Mouse (Mus musculus) liver, embryonic 11.5 days (tissue): ENCODE data around the gene Wfdc9. TPM values are rescaled to one million over a fixed set of nuclear protein-coding genes. Genes with fewer than 3 reads are reported as not detected.

Experiments
- ATAC-seq: fragments of 200-750 bp; cut with Nextera tagmentation; replicated peaks from 2 replicates; pipeline ENCODE4 v1.8.0; 2017; ENCODE audit warnings: moderate number of reproducible peaks, mild to moderate bottlenecking, moderate TSS enrichment, moderate library complexity; ENCODE audit not compliant: low FRiP score
- DNase-seq: peaks from one replicate; pipeline ENCODE4 v3.0.0-alpha.2; 2017; ENCODE audit warnings: low spot score
- H3K27ac ChIP-seq: fragments of 300-500 bp; sonication (generic); 2 replicates; pipeline ENCODE4 v1.5.1; 2014; ENCODE audit warnings: mild to moderate bottlenecking, low read depth, low read length, control low read depth
- H3K27me3 ChIP-seq: fragments of 300-500 bp; sonication (generic); replicated peaks from 2 replicates; pipeline ENCODE4 v1.6.1; 2014; ENCODE audit warnings: low read length, mixed read lengths; ENCODE audit not compliant: control insufficient read depth, insufficient read depth
- H3K36me3 ChIP-seq: fragments of 300-500 bp; sonication (generic); 2 replicates; pipeline ENCODE4 v1.6.1; 2014; ENCODE audit warnings: mild to moderate bottlenecking, low read length, moderate library complexity, mixed read lengths; ENCODE audit not compliant: control insufficient read depth, insufficient read depth
- H3K4me1 ChIP-seq: fragments of 300-500 bp; sonication (generic); replicated peaks from 2 replicates; pipeline ENCODE4 v1.6.1; 2014; ENCODE audit warnings: low read length, mixed read lengths; ENCODE audit not compliant: control insufficient read depth, insufficient read depth
- H3K4me2 ChIP-seq: fragments of 300-500 bp; sonication (generic); 2 replicates; pipeline ENCODE4 v1.6.1; 2014; ENCODE audit warnings: mild to moderate bottlenecking, control low read depth, moderate library complexity
- H3K4me3 ChIP-seq: fragments of 300-500 bp; sonication (generic); 2 replicates; pipeline ENCODE4 v1.5.1; 2014; ENCODE audit warnings: low read depth, low read length, control low read depth
- H3K9ac ChIP-seq: fragments of 300-500 bp; sonication (generic); 2 replicates; pipeline ENCODE4 v1.6.1; 2014; ENCODE audit warnings: low read depth, low read length, control low read depth
- H3K9me3 ChIP-seq: fragments of 300-500 bp; sonication (generic); 2 replicates; pipeline ENCODE4 v1.6.1; 2016; ENCODE audit warnings: low read length, inconsistent platforms, mixed read lengths; ENCODE audit not compliant: control insufficient read depth
- WGBS: fragments of 180-500 bp; shearing (Covaris S2); extraction: QIAGEN DNeasy Blood & Tissue Kit; methylation state at CpG from one replicate; pipeline ENCODE4 v1.1.7; 2014; 5-methylcytosine and 5-hydroxymethylcytosine counted together
- polyA plus RNA-seq: library from polyadenylated mRNA; unstranded; fragments of >200 nt; fragmentation: Nextera tagmentation; extraction: Ambion mirVana; gene quantifications from 2 replicates; pipeline ENCODE4 v1.2.1, GENCODE M21; 2014

Wfdc9 gene
- not detected in 2 replicates for polyA plus RNA-seq

DNA sequence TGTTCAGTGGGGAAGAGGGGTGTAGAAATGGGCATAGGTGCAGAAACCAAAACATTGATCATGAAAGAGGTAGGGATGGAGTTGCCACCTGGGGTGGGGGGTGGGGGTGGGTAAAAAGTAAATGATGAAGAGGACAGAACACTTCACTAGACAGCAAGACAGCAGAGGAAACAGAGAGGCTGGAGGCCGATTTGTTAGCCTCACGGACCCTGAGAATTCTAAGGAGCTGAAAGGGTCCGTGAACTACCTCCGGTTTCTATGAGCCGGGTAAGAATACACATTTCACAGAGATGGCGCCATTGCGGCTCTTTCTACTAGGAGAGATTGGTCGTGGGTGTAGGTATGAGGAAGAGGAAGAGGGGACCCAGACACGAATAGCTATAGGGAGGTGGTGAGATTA is at the start of gene Wfdc9:
Gene Wfdc9 (minus strand): TSS at position 101 of the 400 bp plus-strand sequence.
- no peak within 1 kb of the TSS for H3K4me3 ChIP-seq
- no peak within 1 kb of the TSS for H3K9ac ChIP-seq
- 72% methylated on average over 9 of the region's 9 CpGs for WGBS
- H3K4me1 ChIP-seq, result no peaks in the 10 kb centered on the region
- ATAC-seq, result no peak
- H3K9me3 ChIP-seq, result no peaks in the 10 kb centered on the region
- no peaks in the 10 kb centered on the region for H3K36me3 ChIP-seq
- H3K27me3 ChIP-seq, result no peaks in the 10 kb centered on the region
- no peak within 1 kb of the TSS for H3K27ac ChIP-seq
- DNase-seq, result no peak
- no peak within 1 kb of the TSS for H3K4me2 ChIP-seq

GRCm38 (mm10) chr2:164705991-164706390 is 49.6 kb upstream of the Wfdc9 start:
- no peaks in the 10 kb centered on the region for H3K4me1 ChIP-seq
- H3K27ac ChIP-seq, result no peak overlapping the region
- H3K9me3 ChIP-seq, result peaks cover 2% of the 10 kb centered on the region; the same call in 1 of the 2 replicates
- ATAC-seq (no peak), DNase-seq (no peak)
- no peak overlapping the region for H3K4me2 ChIP-seq
- WGBS, result 90% methylated on average over 14 of the region's 14 CpGs
- no peak overlapping the region for H3K9ac ChIP-seq
- H3K36me3 ChIP-seq, result no peaks in the 10 kb centered on the region
- H3K27me3 ChIP-seq, result no peaks in the 10 kb centered on the region
- H3K4me3 ChIP-seq, result no peak overlapping the region

DNA sequence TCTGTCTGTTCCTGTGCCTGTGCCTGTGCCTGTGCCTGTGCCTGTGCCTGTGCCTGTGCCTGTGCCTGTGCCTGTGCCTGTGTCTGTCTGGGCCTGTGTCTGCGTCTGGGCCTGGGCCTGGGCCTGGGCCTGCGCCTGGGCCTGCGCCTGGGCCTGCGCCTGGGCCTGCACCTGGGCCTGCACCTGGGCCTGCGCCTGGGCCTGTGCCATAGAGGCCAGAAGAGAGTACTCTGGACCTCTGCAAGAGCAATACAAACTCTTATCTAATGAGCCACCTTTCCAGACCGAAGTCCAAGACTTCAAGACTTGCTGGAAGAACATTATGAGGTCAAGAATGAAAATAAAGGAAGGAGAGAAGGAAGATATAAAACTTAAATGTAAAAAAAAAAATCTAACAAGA is 48.9 kb upstream of the Wfdc9 start:
- no peak overlapping the region for H3K4me3 ChIP-seq
- no peak overlapping the region for H3K27ac ChIP-seq
- H3K4me1 ChIP-seq, result no peaks in the 10 kb centered on the region
- no peak for ATAC-seq
- H3K9ac ChIP-seq, result no peak overlapping the region
- WGBS, result 84% methylated on average over 6 of the region's 6 CpGs
- no peaks in the 10 kb centered on the region for H3K27me3 ChIP-seq
- no peak for DNase-seq
- H3K9me3 ChIP-seq, result peaks cover 2% of the 10 kb centered on the region; the same call in 1 of the 2 replicates
- no peak overlapping the region for H3K4me2 ChIP-seq
- no peaks in the 10 kb centered on the region for H3K36me3 ChIP-seq

- Histone ChIP-seq H3K27ac (no peak overlapping the region), H3K9me3 (peaks cover 2% of the 10 kb centered on the region; the same call in 1 of the 2 replicates), H3K4me1 (no peaks in the 10 kb centered on the region), H3K4me2 (no peak overlapping the region), H3K9ac (no peak overlapping the region), H3K27me3 (no peaks in the 10 kb centered on the region), H3K36me3 (no peaks in the 10 kb centered on the region), H3K4me3 (no peak overlapping the region)
- ATAC-seq (no peak), DNase-seq (no peak)
- 72% methylated on average over 5 of the region's 5 CpGs for WGBS
These were observed 47.9 kb upstream of the Wfdc9 start for GRCm38 (mm10) chr2:164704235-164704634.

DNA sequence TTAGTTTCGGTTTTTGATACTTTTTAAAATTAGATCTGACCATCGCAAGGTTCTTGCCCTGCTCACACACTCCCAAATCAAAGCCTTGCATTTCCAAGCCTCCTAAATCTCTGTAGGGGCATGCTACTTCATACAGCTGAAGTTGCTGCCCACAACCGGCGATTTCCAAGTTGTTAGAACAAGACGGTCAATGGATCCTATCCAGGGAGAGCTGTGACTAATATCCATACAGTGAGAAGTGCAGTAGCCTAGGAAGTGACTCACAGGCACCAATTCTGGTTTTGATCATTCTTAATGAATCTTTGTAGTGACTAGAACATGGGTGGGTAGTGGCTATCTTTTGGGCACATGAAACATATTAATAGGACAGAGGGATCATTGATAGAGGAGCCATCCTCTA is 45.4 kb upstream of the Wfdc9 start:
- H3K9ac ChIP-seq, result no peak overlapping the region
- DNase-seq, result no peak
- 81% methylated on average over 5 of the region's 5 CpGs for WGBS

GRCm38 (mm10) chr2:164700959-164701358 is 44.6 kb upstream of the Wfdc9 start:
- H3K9ac ChIP-seq, result no peak overlapping the region
- ATAC-seq (no peak), DNase-seq (no peak)
- H3K4me3 ChIP-seq, result no peak overlapping the region
- H3K4me1 ChIP-seq, result no peaks in the 10 kb centered on the region
- WGBS, result 67% methylated on average over 5 of the region's 5 CpGs
- no peaks in the 10 kb centered on the region for H3K27me3 ChIP-seq
- H3K36me3 ChIP-seq, result no peaks in the 10 kb centered on the region
- H3K4me2 ChIP-seq, result no peak overlapping the region
- no peak overlapping the region for H3K27ac ChIP-seq
- H3K9me3 ChIP-seq, result peaks cover 2% of the 10 kb centered on the region; the same call in 1 of the 2 replicates

More for the DNA sequence above, 45.4 kb upstream of the Wfdc9 start:
- Histone ChIP-seq H3K27ac (no peak overlapping the region), H3K27me3 (no peaks in the 10 kb centered on the region), H3K9me3 (peaks cover 2% of the 10 kb centered on the region; the same call in 1 of the 2 replicates), H3K36me3 (no peaks in the 10 kb centered on the region), H3K4me2 (no peak overlapping the region), H3K4me3 (no peak overlapping the region), H3K4me1 (no peaks in the 10 kb centered on the region)
- ATAC-seq, result no peak

- ATAC-seq (no peak), DNase-seq (no peak)
- H3K4me2 ChIP-seq, result no peak within 1 kb of the TSS
- no peak within 1 kb of the TSS for H3K4me3 ChIP-seq
- no peaks in the 10 kb centered on the region for H3K9me3 ChIP-seq
- WGBS, result 68% methylated on average over 4 of the region's 4 CpGs
- no peak within 1 kb of the TSS for H3K9ac ChIP-seq
- no peaks in the 10 kb centered on the region for H3K4me1 ChIP-seq
- no peaks in the 10 kb centered on the region for H3K27me3 ChIP-seq
- H3K36me3 ChIP-seq, result no peaks in the 10 kb centered on the region
- H3K27ac ChIP-seq, result no peak within 1 kb of the TSS
These were observed 41.8 kb upstream of the Wfdc9 start, which contains the start of gene Spint4 for GRCm38 (mm10) chr2:164698201-164698600. Gene Spint4 (plus strand): TSS chr2:164698501.

DNA sequence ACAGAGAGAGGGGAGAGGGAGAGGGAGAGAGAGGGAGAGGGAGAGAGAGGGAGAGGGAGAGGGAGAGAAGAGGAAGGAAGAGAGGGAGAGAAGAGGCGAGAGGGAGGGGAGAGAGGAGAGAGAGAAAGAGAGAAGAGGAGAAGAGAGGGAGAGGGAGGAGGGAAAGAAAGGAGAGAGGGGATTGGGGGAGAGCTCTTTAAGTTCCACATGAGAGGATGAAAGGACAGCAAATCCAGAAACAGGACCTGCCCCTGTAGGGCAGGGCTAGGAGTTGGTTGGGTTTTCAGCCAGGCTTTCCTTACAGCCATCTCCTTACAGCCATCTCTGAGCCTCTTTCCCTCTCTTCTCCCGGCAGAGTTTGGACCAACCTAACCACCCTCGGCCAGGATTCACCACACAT is 28.4 kb upstream of the Wfdc9 start, which contains the start of gene Wfdc13:
Gene Wfdc13 (plus strand): TSS at position 301 of the 400 bp plus-strand sequence.
- no peak for DNase-seq
- no peaks in the 10 kb centered on the region for H3K9me3 ChIP-seq
- H3K4me3 ChIP-seq, result no peak within 1 kb of the TSS
- no peaks in the 10 kb centered on the region for H3K27me3 ChIP-seq
- H3K9ac ChIP-seq, result no peak within 1 kb of the TSS
- H3K4me2 ChIP-seq, result no peak within 1 kb of the TSS
- no peak within 1 kb of the TSS for H3K27ac ChIP-seq
- 59% methylated on average over 3 of the region's 3 CpGs for WGBS
- no peaks in the 10 kb centered on the region; the same call in 1 of the 2 replicates for H3K4me1 ChIP-seq
- H3K36me3 ChIP-seq, result no peaks in the 10 kb centered on the region
- no peak for ATAC-seq

GRCm38 (mm10) chr2:164679906-164680305 is 23.5 kb upstream of the Wfdc9 start:
- Histone ChIP-seq H3K4me2 (no peak overlapping the region), H3K36me3 (no peaks in the 10 kb centered on the region), H3K27me3 (no peaks in the 10 kb centered on the region), H3K9me3 (no peaks in the 10 kb centered on the region), H3K4me1 (no peaks in the 10 kb centered on the region), H3K4me3 (no peak overlapping the region), H3K27ac (no peak overlapping the region), H3K9ac (no peak overlapping the region)
- WGBS, result 33% methylated on average over 3 of the region's 3 CpGs
- ATAC-seq, result no peak
- DNase-seq, result no peak
